Mouse (Mus musculus) thymus, adult 2 months (tissue): ENCODE results near the gene Gm21988. TPM values are rescaled to one million over a fixed set of nuclear protein-coding genes. Genes with fewer than 3 reads are reported as not detected.
A peak's percentile ranks its signal among the peaks of the same experiment; 100 is the strongest.

Experiments
- DNase-seq: peaks from one replicate; pipeline ENCODE4 v3.0.0; 2021
- H3K27ac ChIP-seq: fragments of 200-500 bp; 2 replicates; pipeline ENCODE4 v1.5.1; 2012; ENCODE audit warnings: low read length, control low read depth; ENCODE audit not compliant: control insufficient read depth, insufficient read depth
- H3K27me3 ChIP-seq: fragments of 200-500 bp; 2 replicates; pipeline ENCODE4 v1.6.1; 2012; ENCODE audit warnings: mild to moderate bottlenecking, low read length, moderate library complexity, mixed read lengths; ENCODE audit not compliant: control insufficient read depth, insufficient read depth
- H3K36me3 ChIP-seq: fragments of 200-500 bp; 2 replicates; pipeline ENCODE4 v1.6.1; 2012; ENCODE audit warnings: mild to moderate bottlenecking, low read length, moderate library complexity; ENCODE audit not compliant: control insufficient read depth, insufficient read depth
- H3K4me1 ChIP-seq: fragments of 200-500 bp; replicated peaks from 2 replicates; pipeline ENCODE4 v1.6.1; 2012; ENCODE audit warnings: low read length; ENCODE audit not compliant: control insufficient read depth, insufficient read depth
- H3K4me3 ChIP-seq: fragments of 200-500 bp; 2 replicates; pipeline ENCODE4 v1.5.1; 2012; ENCODE audit warnings: mild to moderate bottlenecking, low read length, control low read depth, moderate library complexity; ENCODE audit not compliant: control insufficient read depth, insufficient read depth
- CTCF ChIP-seq: fragments of 200-500 bp; IDR thresholded peaks from 2 replicates; pipeline ENCODE4 v1.5.1; 2012; ENCODE audit warnings: mild to moderate bottlenecking, control low read depth, low read length, moderate library complexity, borderline replicate concordance; ENCODE audit not compliant: control insufficient read depth, poor library complexity, insufficient read depth; ENCODE audit errors: extremely low read depth
- POLR2A ChIP-seq: fragments of 200-500 bp; IDR thresholded peaks from 2 replicates; pipeline ENCODE4 v1.6.1; 2012; ENCODE audit warnings: mild to moderate bottlenecking, low read length, control low read depth, moderate library complexity; ENCODE audit not compliant: control insufficient read depth, poor library complexity, insufficient read depth; ENCODE audit errors: extremely low read depth
- WGBS: fragments of 180-500 bp; shearing (Covaris S2); methylation state at CpG from one replicate; pipeline ENCODE4 v1.1.7; 2018; 5-methylcytosine and 5-hydroxymethylcytosine counted together
- polyA plus RNA-seq: library from polyadenylated mRNA; depleted of rRNA; stranded (reverse); fragments of >200 nt; gene quantifications from 2 replicates; pipeline ENCODE4 v1.2.3, GENCODE M21; 2012; rRNA removed

Gene Gm21988
- polyA plus RNA-seq = 11.1 and 11.6 TPM in 2 replicates

DNA sequence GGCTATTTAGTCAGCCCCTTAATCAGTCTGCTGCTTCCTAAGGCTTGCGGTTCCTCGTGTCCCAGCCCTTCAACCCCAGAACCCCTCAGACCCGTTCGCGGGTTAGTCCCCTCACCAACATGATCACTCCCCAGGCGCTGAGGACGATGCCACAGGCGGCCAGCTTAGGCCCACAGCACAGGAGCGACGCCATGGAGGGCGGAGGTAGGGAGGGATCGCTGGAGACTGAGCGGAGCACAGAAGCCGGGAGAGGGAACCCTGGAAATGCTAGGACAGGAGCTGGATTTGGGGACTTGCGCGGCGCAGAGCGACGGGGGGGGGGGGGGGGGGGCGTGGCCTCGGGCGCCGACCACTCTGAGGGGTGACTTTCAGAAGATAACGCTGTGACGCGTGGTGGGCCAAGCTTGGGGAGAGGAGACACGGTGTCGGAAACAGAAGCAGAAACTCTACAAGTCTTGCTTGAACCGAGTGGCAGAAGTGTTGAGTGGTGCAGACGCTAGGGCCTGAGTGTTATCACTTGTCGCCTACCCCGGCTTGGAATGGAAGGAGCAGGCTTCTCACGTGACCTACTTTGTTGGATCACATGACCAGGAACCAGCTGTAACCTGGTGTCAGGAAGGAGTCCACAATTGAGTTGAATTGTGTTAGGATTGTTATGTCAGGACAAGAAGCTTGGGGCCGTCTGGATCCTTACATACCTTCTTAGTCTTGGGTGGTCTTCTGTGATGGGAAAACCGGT, at the start of gene Gm21988, which contains the start of gene Rnasek:
TSS of gene Gm21988 (minus strand) at position 290 of the 739 bp plus-strand sequence.
TSS of gene Rnasek (minus strand) at position 302 of the 739 bp plus-strand sequence.
- H3K4me3 ChIP-seq = peak within 1 kb of the TSS; percentile 96
- H3K4me1 ChIP-seq = peaks cover 21% of the 10 kb centered on the region
- no peaks in the 10 kb centered on the region for H3K27me3 ChIP-seq
- H3K36me3 ChIP-seq = no peaks in the 10 kb centered on the region
- DNase-seq = peak; percentile 77
- no peak for TF ChIP-seq CTCF
- TF ChIP-seq POLR2A = no peak
- peak within 1 kb of the TSS; percentile 76 for H3K27ac ChIP-seq
- 1% methylated on average over 32 of the region's 35 CpGs for WGBS

DNA sequence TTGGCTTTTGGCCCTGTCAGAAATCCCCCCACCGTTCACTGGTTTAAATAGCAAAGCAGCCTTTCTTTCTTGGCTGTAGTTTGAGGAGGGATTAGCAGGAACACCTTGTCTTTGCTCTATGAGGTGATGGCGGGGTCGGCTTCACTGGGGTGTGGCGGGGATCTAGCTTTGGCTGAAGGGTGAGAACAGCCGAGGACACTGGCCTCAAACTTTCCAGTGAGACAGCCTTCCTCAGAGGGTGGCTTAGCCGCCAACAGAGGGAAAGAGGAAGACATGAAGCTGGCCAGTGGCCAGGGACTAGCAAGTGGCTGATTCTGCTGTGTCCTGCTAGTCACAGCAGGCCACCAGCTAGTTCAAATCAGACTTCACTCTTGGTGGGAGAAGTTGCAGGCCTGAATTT, 49.6 kb upstream of the Gm21988 start:
- Histone ChIP-seq H3K4me1 (peaks cover 45% of the 10 kb centered on the region), H3K36me3 (no peaks in the 10 kb centered on the region), H3K4me3 (no peak overlapping the region), H3K27ac (no peak overlapping the region), H3K27me3 (no peaks in the 10 kb centered on the region)
- TF ChIP-seq POLR2A (no peak), CTCF (no peak)
- no peak for DNase-seq
- WGBS = 65% methylated on average over 6 of the region's 6 CpGs

DNA sequence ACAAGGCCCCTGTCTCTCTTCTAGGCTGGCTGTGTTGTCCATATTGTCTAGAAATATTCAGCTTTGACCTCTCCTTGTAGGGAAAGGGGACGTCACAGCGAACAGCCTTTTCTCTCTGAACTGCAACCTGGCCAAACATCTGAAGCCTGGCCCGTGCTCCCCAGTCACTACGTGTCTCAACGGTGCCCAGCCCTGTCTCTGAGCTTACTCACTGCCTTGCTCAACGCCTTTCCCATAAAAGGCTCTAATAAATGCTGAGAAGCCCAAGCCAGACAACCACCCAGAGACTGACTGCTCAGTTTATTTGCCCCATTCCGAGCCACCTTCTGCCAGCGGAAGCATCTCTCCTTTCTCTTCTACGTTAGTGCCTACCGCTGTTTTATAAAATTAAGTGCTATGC, 48.5 kb upstream of the Gm21988 start:
- Histone ChIP-seq H3K27ac (no peak overlapping the region), H3K4me1 (peaks cover 49% of the 10 kb centered on the region), H3K36me3 (no peaks in the 10 kb centered on the region), H3K27me3 (no peaks in the 10 kb centered on the region), H3K4me3 (no peak overlapping the region)
- WGBS = 95% methylated on average over 10 of the region's 10 CpGs
- TF ChIP-seq POLR2A (no peak), CTCF (no peak)
- DNase-seq = no peak

DNA sequence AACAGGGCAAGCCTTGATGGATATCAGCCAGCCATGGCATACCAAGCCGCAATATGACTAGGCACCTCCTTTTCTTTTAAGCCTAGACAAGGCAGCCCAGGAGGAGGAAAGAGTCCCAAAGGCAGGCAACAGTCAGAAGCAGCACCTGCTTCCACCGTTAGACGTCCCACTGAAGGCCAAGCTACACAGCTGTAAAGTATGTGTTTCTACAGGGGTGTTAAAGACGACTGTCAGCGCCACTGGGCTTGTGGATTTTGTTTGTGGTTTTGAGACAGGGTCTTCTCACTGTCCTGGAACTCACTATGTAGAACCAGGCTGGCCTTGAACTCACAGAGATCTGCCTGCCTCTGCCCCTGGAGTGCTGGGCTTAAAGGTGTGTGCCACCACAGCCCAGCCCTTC, 46.1 kb upstream of the Gm21988 start:
- H3K27me3 ChIP-seq = no peaks in the 10 kb centered on the region
- peak overlapping the region; percentile 84 for H3K27ac ChIP-seq
- no peaks in the 10 kb centered on the region for H3K36me3 ChIP-seq
- TF ChIP-seq POLR2A (no peak), CTCF (no peak)
- H3K4me3 ChIP-seq = no peak overlapping the region
- WGBS = 5% methylated on average over 5 of the region's 5 CpGs
- H3K4me1 ChIP-seq = peaks cover 43% of the 10 kb centered on the region
- DNase-seq = peak; percentile 56

DNA sequence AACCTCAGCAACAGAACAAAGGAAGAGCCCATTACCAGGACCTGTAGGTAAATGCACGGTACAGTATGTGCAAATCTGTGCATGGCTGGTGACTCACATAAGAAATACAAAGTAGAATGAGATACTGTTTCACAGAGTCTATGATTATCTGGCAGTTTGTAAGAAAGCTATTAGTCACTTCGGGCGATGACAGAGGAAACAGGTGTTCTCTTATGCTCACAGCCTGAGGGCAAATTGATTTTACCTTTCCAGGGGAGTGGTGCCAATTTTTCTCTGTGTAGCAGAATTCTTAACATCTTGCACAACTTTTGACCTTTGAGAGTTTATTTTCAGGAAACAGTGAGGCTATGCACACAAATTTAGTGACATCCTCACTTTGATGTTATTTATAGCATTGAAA, 45.1 kb upstream of the Gm21988 start:
- Histone ChIP-seq H3K27me3 (no peaks in the 10 kb centered on the region), H3K27ac (no peak overlapping the region), H3K36me3 (no peaks in the 10 kb centered on the region), H3K4me3 (no peak overlapping the region), H3K4me1 (peaks cover 47% of the 10 kb centered on the region)
- TF ChIP-seq POLR2A = no peak
- no peak for TF ChIP-seq CTCF
- no peak for DNase-seq
- WGBS = 7% methylated on average over 3 of the region's 3 CpGs

DNA sequence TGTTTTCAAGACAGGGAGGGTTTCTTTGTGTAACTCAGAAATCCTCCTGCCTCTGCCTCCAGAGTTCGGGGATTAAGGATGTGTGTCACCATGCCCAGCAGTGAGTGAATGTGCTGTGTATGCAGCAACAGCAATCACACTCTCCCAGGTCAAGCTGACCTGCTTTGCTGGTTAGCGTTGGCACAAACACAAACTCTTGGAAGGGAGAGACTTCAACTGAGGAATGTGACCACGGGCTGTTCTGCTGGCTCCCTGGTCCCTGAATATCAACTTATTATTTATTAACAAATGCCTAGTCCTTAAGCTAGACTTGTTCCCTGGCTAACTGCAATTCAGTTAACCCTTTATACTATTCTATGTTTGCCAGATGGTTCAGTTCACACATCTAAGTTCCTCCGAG, 44.0 kb upstream of the Gm21988 start:
- H3K27me3 ChIP-seq = no peaks in the 10 kb centered on the region
- no peak overlapping the region for H3K27ac ChIP-seq
- DNase-seq = no peak
- H3K4me3 ChIP-seq = no peak overlapping the region
- 94% methylated on average over 4 of the region's 4 CpGs for WGBS
- H3K36me3 ChIP-seq = no peaks in the 10 kb centered on the region
- TF ChIP-seq POLR2A (no peak), CTCF (no peak)
- H3K4me1 ChIP-seq = peaks cover 46% of the 10 kb centered on the region

DNA sequence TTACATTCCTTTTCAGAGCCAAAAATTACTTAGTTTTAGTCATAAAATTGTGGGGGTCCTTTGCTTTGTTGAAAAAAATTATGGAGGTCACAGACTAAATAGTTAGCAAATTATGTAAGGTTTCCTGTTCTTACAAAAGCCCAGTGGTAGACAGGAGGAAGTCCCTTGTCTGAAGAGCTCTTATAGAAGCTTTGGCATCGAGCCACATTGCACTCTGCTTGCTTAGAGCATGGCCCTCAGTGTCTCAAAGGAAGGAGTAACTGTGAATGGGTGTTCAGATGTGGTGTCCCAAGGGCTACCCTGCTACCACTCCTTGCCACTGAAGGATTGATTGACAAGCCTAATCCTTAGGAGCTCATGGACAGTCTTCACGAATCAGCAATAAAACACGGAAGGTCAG, 40.8 kb upstream of the Gm21988 start:
- no peak for DNase-seq
- no peak overlapping the region for H3K27ac ChIP-seq
- WGBS = 24% methylated on average over 3 of the region's 3 CpGs

More for the DNA sequence above, 40.8 kb upstream of the Gm21988 start:
- no peaks in the 10 kb centered on the region for H3K27me3 ChIP-seq
- no peak overlapping the region for H3K4me3 ChIP-seq
- H3K4me1 ChIP-seq = peaks cover 33% of the 10 kb centered on the region
- TF ChIP-seq POLR2A = no peak
- TF ChIP-seq CTCF = no peak
- no peaks in the 10 kb centered on the region for H3K36me3 ChIP-seq
